Mouse (Mus musculus) testis, postnatal 14 days (tissue): ENCODE results near the gene Rasgef1b.

Source experiments
- DNase-seq: peaks from one replicate; pipeline ENCODE4 v3.0.0; 2021; ENCODE audit warnings: low spot score

Gene Rasgef1b

GRCm38 (mm10) chr5:99602244-99603023 is 126.4 kb downstream of the Rasgef1b start:
- DNase-seq = no peak

- DNase-seq = no peak
Observed at GRCm38 (mm10) chr5:99599376-99599775, 129.5 kb downstream of the Rasgef1b start.

GRCm38 (mm10) chr5:99598470-99599110 is 130.3 kb downstream of the Rasgef1b start:
- DNase-seq = no peak

- no peak for DNase-seq
Observed at GRCm38 (mm10) chr5:99597701-99598100, 131.2 kb downstream of the Rasgef1b start.

GRCm38 (mm10) chr5:99591348-99591747 is 137.5 kb downstream of the Rasgef1b start:
- no peak for DNase-seq

GRCm38 (mm10) chr5:99590539-99590938 is 138.3 kb downstream of the Rasgef1b start:
- DNase-seq = no peak

GRCm38 (mm10) chr5:99587994-99588393 is 140.9 kb downstream of the Rasgef1b start:
- no peak for DNase-seq

- no peak for DNase-seq
Observed at GRCm38 (mm10) chr5:99587589-99587988, 141.3 kb downstream of the Rasgef1b start.

- no peak for DNase-seq
Observed at GRCm38 (mm10) chr5:99586287-99586686, 142.6 kb downstream of the Rasgef1b start.

- DNase-seq = no peak
Observed at GRCm38 (mm10) chr5:99585166-99585898, 143.5 kb downstream of the Rasgef1b start.

GRCm38 (mm10) chr5:99584266-99584665 is 144.6 kb downstream of the Rasgef1b start:
- DNase-seq = peak; percentile 38

- no peak for DNase-seq
Observed at GRCm38 (mm10) chr5:99582055-99582454, 146.8 kb downstream of the Rasgef1b start.

GRCm38 (mm10) chr5:99578692-99579091 is 150.2 kb downstream of the Rasgef1b start:
- DNase-seq = peak; percentile 30

- DNase-seq = no peak
Observed at GRCm38 (mm10) chr5:99575897-99576296, 153.0 kb downstream of the Rasgef1b start.

GRCm38 (mm10) chr5:99564501-99565323 is 164.2 kb downstream of the Rasgef1b start:
- DNase-seq = no peak

- no peak for DNase-seq
Observed at GRCm38 (mm10) chr5:99562096-99562495, 166.8 kb downstream of the Rasgef1b start.

- DNase-seq = no peak
Observed at GRCm38 (mm10) chr5:99559814-99560213, 169.1 kb downstream of the Rasgef1b start.

- no peak for DNase-seq
Observed at GRCm38 (mm10) chr5:99558231-99558630, 170.6 kb downstream of the Rasgef1b start.

- DNase-seq = no peak
Observed at GRCm38 (mm10) chr5:99552645-99553044, 176.2 kb downstream of the Rasgef1b start.

GRCm38 (mm10) chr5:99544664-99545494 is 184.0 kb downstream of the Rasgef1b start:
- no peak for DNase-seq
